Mouse (Mus musculus) cerebellum, adult 2 months (tissue): Measurements from ENCODE around the gene Rsrp1.

Experiments used
- CTCF ChIP-seq: fragments of 200-500 bp; IDR thresholded peaks from 2 replicates; pipeline ENCODE4 v1.5.1; 2011; ENCODE audit warnings: low read depth, mild to moderate bottlenecking, control low read depth, low read length, moderate library complexity, borderline replicate concordance; ENCODE audit not compliant: insufficient read depth
- POLR2A ChIP-seq: fragments of 200-500 bp; IDR thresholded peaks from 2 replicates; pipeline ENCODE4 v1.6.1; 2011; ENCODE audit warnings: low read length, control low read depth, borderline replicate concordance; ENCODE audit not compliant: insufficient read depth

DNA sequence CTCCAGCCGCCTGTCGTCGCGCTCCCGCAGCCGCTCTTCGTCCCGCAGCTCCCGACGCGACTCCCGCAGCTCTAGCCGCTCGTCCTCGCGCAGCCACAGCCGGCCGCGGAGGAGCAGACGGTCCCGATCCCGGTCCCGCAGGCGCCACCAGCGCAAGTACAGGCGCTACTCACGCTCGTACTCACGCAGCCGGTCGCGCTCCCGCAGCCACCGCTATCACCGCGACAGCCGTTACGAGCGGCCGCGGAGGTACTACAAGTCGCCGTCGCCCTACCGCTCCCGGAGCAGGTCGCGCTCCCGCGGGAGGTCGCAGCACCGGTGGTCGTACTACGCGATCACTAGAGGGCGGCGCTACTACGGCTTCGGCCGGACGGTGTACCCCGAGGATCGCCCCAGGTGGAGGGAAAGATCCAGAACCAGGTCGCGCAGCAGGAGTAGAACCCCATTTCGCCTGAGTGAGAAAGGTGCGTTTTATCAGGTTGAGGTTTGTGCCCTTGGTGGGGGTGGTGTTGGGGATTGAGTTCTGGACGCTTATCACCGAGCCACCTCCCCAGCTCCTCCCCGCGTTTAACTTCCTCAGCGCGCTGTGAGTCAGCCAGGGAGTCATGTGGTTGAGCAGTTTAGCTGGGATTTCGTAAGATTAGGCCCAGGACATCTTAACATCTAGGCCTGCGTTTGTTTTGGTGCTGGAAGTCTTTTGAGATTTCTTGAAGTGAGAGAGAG, 788 bp downstream of the Rsrp1 start:
- TF ChIP-seq CTCF = no peak
- no peak for TF ChIP-seq POLR2A
